Mouse (Mus musculus) WW6 (cell line): ENCODE data around the gene Elf5.

Experiments used
- DNase-seq: peaks from one replicate; pipeline ENCODE4 v3.0.0-alpha.2; 2013; ENCODE audit warnings: low read depth, low spot score

Elf5 gene

GRCm38 (mm10) chr2:103411348-103411747, at the start of gene Elf5:
Elf5 (plus strand) TSS chr2:103411688.
- no peak for DNase-seq

DNA sequence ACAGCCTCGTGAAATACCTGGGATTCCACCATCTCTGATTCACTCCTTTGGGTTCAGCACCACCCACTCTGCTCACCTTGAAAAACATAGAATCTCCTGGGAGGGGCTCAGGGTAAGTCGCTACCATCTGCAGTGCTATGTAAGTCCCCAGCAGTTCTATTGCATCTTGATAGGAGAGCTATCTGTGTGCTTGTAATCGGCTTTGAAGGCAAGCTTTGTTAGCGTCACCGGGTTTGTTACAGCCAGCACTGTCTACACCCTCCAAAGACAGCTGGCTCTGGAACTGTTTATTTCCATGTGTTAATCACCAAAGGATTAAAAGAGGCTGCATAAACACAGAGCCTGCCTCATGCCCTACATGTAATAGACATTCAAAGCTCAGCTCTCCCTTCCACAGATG, 38.9 kb upstream of the Elf5 start:
- DNase-seq, result no peak

DNA sequence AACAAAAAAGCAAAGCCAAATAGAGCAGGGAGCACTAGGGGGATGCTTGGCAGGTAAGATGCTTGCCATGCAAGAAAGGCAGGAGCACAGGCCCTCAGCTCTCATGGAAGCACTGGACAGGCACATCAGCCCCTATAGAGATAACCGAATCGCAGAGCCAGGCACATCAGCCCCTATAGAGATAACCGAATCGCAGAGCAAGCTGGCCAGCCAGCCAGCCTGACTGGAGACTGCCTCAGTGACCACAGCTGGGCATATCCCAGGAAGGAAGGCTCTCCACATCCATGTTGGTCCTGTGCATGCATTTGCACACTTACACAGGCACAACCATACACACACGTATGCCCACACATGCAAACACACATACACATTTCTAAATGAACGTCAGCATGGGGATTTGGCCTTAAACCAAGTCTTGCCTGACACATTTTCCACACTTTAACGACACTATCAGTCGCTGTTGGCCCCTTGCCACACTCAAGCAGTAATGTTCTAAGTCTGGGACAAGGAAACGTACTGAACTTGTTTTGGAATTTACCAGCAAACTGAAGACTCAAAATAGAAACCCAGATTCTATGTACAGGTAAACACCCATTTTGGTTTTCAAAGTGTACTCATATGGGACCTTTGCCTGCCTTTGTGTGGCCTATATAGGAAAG, 31.9 kb upstream of the Elf5 start:
- DNase-seq, result no peak

GRCm38 (mm10) chr2:103382174-103382573, 29.3 kb upstream of the Elf5 start:
- no peak for DNase-seq

GRCm38 (mm10) chr2:103387881-103388280, 23.6 kb upstream of the Elf5 start:
- DNase-seq, result no peak

DNA sequence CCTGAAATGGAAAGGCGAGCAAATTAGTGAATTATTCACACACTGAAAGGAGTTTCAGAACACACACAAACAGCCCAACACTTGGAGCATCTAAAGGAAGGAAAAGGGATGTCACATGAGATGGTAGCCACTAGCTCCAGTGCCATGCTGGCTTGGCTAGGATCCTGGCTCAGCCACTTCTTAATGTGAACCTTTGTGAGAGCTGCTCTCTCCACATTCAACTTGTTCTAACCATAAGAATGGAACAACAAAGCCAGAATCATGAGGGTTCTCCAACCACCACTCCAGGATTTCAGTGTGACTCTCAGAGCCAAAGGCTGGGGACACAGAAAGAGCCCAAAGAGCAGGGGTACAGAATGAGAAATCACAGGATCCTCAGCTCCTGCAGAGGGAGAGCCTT, 23.2 kb upstream of the Elf5 start:
- DNase-seq, result no peak

DNA sequence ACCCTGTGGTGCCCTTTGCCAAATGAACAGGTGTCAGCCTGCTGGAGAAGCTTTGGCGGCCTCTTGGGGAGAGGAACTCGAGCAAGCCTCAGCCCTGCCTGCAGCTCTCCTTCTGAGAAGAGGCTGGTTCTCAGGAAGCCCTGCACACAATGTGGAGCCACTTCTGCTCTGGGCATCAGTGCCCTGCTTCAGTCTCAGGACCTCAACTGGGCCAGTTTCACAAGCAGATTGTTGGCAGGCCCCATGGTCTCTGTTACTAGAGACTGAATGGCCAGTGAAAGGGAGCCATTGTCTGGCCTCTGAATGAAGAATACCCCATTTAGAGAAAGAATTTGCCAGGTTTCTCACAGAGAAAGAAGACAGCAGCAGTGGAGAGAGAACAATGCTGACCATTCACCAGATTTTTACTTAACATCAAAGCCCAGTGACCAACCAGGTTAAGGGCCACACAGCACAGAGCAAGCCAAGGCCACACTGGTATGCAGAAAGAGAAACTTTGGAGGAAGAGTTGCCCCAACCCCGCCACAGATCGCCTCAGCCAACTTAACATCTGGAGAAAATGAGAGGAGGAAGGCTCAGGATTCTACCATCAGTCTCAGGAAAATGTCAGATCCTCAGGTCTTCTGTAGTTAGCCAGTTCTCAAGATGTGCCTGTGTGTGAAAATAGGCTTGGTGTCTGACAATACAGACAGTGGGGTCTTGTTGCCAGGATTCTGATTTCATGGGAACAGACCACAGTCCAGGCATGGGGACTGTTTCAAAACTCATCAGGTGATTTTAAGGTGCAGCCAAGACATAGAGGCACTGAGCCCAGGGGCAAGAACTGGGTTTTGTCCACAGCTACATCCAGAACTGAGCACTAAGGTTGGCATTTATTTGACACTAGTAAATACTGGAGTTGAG, 21.2 kb upstream of the Elf5 start:
- no peak for DNase-seq

GRCm38 (mm10) chr2:103391626-103392025, 19.9 kb upstream of the Elf5 start:
- no peak for DNase-seq

- no peak for DNase-seq
These were observed 13.4 kb upstream of the Elf5 start for GRCm38 (mm10) chr2:103398110-103398509.

- DNase-seq, result no peak
These were observed 10.8 kb upstream of the Elf5 start for GRCm38 (mm10) chr2:103400691-103401090.

GRCm38 (mm10) chr2:103406239-103406638, 5.2 kb upstream of the Elf5 start:
- DNase-seq, result no peak

- DNase-seq, result no peak
These were observed 328 bp downstream of the Elf5 start for GRCm38 (mm10) chr2:103411816-103412215.

- no peak for DNase-seq
These were observed 1.9 kb downstream of the Elf5 start for GRCm38 (mm10) chr2:103413381-103413780.

- DNase-seq, result no peak
These were observed 4.3 kb downstream of the Elf5 start for GRCm38 (mm10) chr2:103415774-103416173.

GRCm38 (mm10) chr2:103420650-103421507, 9.4 kb downstream of the Elf5 start:
- DNase-seq, result no peak

DNA sequence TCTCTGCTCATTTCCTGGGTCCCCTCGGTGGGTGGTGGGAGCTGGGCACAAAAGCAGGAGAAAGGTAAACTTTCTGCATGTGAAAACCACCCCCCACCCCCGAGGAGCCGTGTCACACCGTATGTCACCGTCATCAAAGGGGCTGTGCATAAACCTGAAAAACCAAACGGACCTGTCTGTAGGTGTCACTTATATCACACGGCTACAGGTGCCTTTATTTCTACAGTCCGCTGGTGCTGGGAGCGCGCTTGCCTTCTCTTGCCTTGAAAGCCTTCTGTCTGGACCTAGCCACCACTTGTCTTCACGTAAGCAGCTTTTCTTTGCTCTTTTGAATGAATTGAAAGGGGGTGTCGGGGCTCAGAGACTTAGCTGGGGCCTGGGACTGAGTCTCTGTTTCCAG, 12.4 kb downstream of the Elf5 start:
- no peak for DNase-seq

DNA sequence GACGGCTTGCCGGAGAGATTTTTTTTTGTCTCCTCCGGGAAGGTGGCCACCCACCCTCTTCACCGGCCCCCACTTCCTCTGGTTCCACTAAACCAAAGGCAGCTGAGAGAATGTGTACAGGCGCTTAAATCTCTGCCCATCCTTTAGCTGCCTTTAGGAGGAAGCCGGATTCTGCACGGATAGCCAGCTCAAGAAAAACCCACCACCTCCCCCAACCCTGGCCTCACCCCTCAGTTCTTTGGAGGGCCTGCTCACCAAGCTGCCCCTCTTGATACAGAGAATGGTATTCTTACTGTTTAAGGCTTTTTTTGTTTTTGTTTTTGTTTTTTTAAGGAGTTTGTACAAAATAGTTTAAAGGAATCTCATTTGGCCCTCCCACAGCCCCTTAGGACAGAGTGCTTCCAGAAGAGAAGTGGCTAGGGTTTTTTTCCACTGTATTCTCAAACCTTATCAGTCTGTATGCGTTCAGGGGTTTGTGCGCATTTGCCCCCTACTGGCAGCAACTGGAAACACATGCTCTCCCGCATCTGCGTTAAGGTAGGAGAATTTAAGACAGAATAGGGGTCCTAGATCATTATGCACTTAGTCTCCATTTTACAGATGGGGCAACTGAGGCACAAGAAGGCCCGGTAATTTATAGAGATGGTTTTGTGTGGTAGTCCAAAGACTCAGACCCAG, 13.0 kb downstream of the Elf5 start:
- DNase-seq, result peak; percentile 39

DNA sequence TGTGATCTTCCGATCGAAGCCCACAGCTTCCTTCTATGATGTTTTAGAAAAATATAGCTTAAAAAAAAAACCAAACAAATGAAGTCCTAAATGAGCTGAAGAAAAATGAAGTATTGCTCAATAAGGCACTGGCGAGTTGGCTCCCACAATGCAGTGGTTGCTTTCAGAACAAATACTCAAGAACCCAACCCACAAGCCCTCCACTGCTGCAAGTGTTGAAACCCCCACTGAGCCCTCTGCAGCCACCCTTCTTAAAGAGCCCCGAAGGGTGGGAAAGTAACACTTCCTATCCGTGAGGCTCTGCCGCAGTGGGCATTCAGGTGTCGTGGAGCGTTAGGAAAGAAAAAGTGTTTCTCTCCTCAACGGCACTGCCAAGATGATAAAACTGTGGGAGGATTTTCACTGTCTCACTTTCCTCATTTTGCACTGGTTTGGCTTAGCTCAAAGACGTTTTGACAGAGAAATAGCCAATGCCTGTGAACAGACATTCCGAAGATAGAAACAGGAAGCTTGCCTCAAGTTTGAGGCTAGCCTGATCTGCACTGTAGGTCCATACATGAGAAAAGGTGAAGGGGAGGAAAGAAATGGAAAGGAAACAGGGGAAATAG, 14.1 kb downstream of the Elf5 start:
- DNase-seq, result no peak

DNA sequence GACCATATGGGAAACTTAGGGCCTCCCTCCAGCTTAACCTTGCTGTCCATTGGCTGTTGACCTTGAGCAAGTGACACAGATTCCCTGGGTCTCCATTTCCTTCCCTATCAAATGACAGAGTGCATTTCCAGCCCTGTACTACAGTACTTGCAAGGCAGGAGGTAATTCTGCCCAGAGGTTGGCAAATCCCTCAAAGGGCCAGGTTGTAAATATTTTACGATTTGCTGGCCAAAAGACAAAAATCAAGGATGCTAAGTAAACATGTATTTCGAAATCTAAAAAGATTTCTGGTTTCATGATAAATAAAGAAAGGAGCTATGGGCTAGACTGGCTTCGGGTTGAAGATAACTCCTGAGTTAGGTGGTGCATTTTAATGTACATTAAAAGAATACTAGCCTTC, 16.9 kb downstream of the Elf5 start:
- no peak for DNase-seq

DNA sequence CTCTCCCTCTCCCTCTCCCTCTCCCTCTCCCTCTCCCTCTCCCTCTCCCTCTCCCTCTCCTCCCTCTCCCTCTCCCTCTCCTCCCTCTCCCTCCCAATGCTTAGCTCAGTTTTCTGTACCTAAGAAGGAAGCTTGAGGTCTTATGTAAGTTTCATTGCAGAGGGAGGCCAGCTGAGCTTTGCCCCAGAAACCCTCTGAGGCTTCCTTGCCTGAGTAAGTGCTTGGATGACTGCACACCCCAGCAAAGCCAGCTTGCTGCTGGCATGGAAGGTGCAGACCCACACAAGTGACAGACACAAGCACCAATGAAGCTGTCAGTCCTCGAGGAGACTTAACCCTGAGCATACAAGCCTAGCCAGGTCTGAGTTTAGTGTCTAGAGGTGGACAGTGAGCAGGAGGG, 19.2 kb downstream of the Elf5 start:
- no peak for DNase-seq

- no peak for DNase-seq
These were observed 21.3 kb downstream of the Elf5 start for GRCm38 (mm10) chr2:103432695-103433275.
